Mouse (Mus musculus) layer of hippocampus, adult 9-10 months (tissue): ENCODE measurements at regions not wholly inside any gene's neighbourhood (a gene's known extent, or its start where the extent isn't known, plus 50 kb on each side); places are given as distances from the start of the nearest gene placed in this dataset.
A peak's percentile ranks its signal among the peaks of the same experiment; 100 is the strongest.
"Not testable (repeated sequence)": the region's sequence is repeated elsewhere in the genome, so short reads cannot be mapped to it uniquely, and the experiment has no call there.

Source experiments
- DNase-seq: peaks from one replicate; pipeline ENCODE4 v3.0.0; 2022; ENCODE audit warnings: low spot score

GRCm38 (mm10) chr3:3302657-3303056 is 2447.9 kb upstream of the Gm8797 start:
- DNase-seq = peak; percentile 3

DNA sequence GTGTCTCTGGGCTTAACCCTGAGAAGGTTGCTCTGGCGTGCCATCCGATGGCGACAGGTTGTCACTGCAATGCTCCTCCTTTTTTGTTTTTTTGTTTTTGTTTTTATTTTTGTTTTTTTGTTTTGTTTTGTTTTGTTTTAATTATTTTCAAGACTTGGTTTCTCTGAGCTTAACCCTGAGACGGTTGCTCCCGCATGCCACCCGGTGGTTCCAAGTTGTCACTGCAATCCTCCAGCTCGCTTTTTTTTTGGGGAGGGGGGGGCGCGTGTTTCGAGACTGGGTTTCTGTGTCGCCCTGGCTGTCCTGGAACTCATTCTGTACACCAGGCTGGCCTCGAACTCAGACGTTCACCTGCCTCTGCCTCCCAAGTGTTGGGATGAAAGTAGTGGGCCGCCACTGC is 2442.1 kb upstream of the Gm8797 start:
- no peak for DNase-seq

- DNase-seq = no peak
Measured at GRCm38 (mm10) chr3:3308996-3309395, 2441.6 kb upstream of the Gm8797 start.

DNA sequence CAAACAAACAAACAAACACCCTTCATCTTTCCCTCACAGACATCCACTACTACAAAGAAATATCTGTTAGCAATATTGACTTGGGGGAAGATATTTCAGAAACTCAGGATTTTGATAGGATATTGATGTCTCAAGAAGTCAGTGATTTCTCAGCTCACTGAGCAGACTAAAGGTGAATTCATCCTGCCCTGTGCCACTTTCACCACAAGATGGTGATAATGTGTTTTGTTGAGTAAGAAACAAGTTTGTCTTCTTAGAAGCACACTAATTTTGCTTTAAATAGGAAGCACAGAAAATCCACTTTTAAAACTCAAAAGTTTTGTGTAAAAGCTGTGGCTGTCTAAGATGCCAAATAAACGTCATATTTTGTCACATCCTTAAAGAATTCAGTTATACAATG is 2439.8 kb upstream of the Gm8797 start:
- DNase-seq = no peak

GRCm38 (mm10) chr3:3349634-3350033 is 2401.0 kb upstream of the Gm8797 start:
- no peak for DNase-seq

DNA sequence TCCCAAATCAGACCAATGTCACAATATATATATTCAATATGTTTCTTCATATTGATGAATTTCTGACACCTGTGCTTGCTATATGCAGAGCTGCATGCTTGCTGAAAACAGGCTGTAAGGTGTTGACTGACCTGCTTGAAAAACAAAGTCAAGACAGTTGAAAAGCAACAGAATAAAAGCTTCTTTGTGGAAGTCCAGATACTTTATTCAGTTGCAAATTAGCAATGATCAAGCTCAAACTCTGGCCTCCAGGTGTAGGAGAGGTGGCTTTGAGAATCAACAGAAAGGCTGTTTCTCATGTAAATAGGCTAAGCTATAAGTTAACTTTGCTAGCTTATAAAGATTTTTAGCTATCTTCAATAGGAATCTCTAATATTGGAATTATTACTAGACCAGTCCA is 2379.7 kb upstream of the Gm8797 start:
- not testable (repeated sequence) for DNase-seq

- DNase-seq = no peak
Measured at GRCm38 (mm10) chr3:3388056-3388770, 2362.4 kb upstream of the Gm8797 start.
